Mouse (Mus musculus) heart, embryonic 14.5 days (tissue): ENCODE measurements at regions not wholly inside any gene's neighbourhood (a gene's known extent, or its start where the extent isn't known, plus 50 kb on each side); places are given as distances from the start of the nearest gene placed in this dataset.
"Not testable (repeated sequence)": the region's sequence is repeated elsewhere in the genome, so short reads cannot be mapped to it uniquely, and the experiment has no call there.

ENCODE experiments used
- ATAC-seq: fragments of 200-750 bp; cut with Nextera tagmentation; 2 replicates; pipeline ENCODE4 v1.8.0; 2017; ENCODE audit warnings: low read depth, moderate TSS enrichment; ENCODE audit not compliant: insufficient number of reproducible peaks, insufficient read depth, low FRiP score
- H3K27ac ChIP-seq, 2 experiments: fragments of 200-500 bp in 1 of 2; fragments of 300-500 bp in 1 of 2; sonication (generic) in 1 of 2; replicated peaks in 1 of 2; 2 replicates each; pipeline ENCODE4 v1.5.1; 2012 to 2014; ENCODE audit warnings: low read depth in 2 of 2, low read length in 2 of 2, control low read depth in 1 of 2, mild to moderate bottlenecking in 1 of 2, mixed read lengths in 1 of 2; ENCODE audit not compliant: control insufficient read depth in 1 of 2, insufficient read depth in 1 of 2
- H3K27me3 ChIP-seq: fragments of 300-500 bp; sonication (generic); 2 replicates; pipeline ENCODE4 v1.6.1; 2014; ENCODE audit warnings: mild to moderate bottlenecking, low read length, control low read depth; ENCODE audit not compliant: control insufficient read depth, insufficient read depth
- H3K36me3 ChIP-seq: fragments of 300-500 bp; sonication (generic); 2 replicates; pipeline ENCODE4 v1.6.1; 2014; ENCODE audit warnings: mild to moderate bottlenecking, control low read depth, low read length, mixed read lengths; ENCODE audit not compliant: control insufficient read depth, insufficient read depth
- H3K4me1 ChIP-seq, 2 experiments: fragments of 200-500 bp in 1 of 2; fragments of 300-500 bp in 1 of 2; sonication (generic) in 1 of 2; 2 replicates each; pipeline ENCODE4 v1.6.1; 2012 to 2014; ENCODE audit warnings: low read length in 2 of 2, control low read depth in 1 of 2, mixed read lengths in 1 of 2; ENCODE audit not compliant: control insufficient read depth in 2 of 2, insufficient read depth in 2 of 2
- H3K4me2 ChIP-seq: fragments of 300-500 bp; sonication (generic); 2 replicates; pipeline ENCODE4 v1.6.1; 2014; ENCODE audit warnings: mild to moderate bottlenecking, low read length
- H3K4me3 ChIP-seq, 2 experiments: fragments of 200-500 bp in 1 of 2; fragments of 300-500 bp in 1 of 2; sonication (generic) in 1 of 2; 2 replicates each; pipeline ENCODE4 v1.5.1; 2012 to 2014; ENCODE audit warnings: low read length in 2 of 2, mild to moderate bottlenecking in 2 of 2, control low read depth in 1 of 2, low read depth in 1 of 2, moderate library complexity in 1 of 2; ENCODE audit not compliant: control insufficient read depth in 1 of 2, insufficient read depth in 1 of 2
- H3K9ac ChIP-seq: fragments of 300-500 bp; sonication (generic); 2 replicates; pipeline ENCODE4 v1.6.1; 2014; ENCODE audit warnings: mild to moderate bottlenecking, low read length
- H3K9me3 ChIP-seq: fragments of 300-500 bp; sonication (generic); 2 replicates; pipeline ENCODE4 v1.6.1; 2016; ENCODE audit warnings: low read length, control low read depth; ENCODE audit not compliant: control insufficient read depth
- WGBS: fragments of 180-500 bp; shearing (Covaris S2); extraction: QIAGEN DNeasy Blood & Tissue Kit; methylation state at CpG from one replicate; pipeline ENCODE4 v1.1.7; 2014; 5-methylcytosine and 5-hydroxymethylcytosine counted together

DNA sequence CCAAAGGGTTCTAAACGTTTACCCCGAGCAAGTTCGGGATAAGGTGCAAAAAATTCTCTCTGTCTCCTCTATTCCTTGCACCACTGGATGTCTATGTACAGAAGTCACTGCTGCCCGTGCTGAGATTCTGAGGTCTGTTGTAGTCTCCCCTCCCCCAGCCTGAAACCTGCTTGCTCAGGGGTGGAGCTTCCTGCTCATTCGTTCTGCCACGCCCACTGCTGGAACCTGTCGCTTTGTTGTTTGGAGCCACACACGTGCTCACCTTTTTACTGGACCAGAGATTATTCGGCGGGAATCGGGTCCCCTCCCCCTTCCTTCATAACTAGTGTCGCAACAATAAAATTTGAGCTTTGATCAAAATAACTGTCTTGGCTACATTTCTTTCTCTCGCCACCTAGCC is 289.7 kb upstream of the Irx1 start:
- H3K36me3 ChIP-seq, H3K4me2 ChIP-seq, H3K9ac ChIP-seq, H3K4me3 ChIP-seq, H3K9me3 ChIP-seq, H3K27ac ChIP-seq, H3K4me1 ChIP-seq, ATAC-seq, H3K27me3 ChIP-seq: not testable (repeated sequence)
- 49% methylated on average over 13 of the region's 13 CpGs for WGBS

- H3K4me1 ChIP-seq = no peaks in the 10 kb centered on the region
- no peaks in the 10 kb centered on the region for H3K36me3 ChIP-seq
- no peaks in the 10 kb centered on the region for H3K27me3 ChIP-seq
- no peak for ATAC-seq
- H3K9ac ChIP-seq = no peak overlapping the region
- H3K4me3 ChIP-seq = no peak overlapping the region
- H3K27ac ChIP-seq = no peak overlapping the region
- H3K9me3 ChIP-seq = no peaks in the 10 kb centered on the region
- WGBS = 76% methylated on average over 2 of the region's 2 CpGs
- no peak overlapping the region for H3K4me2 ChIP-seq
Measured at GRCm38 (mm10) chr13:72258794-72259193, 295.3 kb upstream of the Irx1 start.

DNA sequence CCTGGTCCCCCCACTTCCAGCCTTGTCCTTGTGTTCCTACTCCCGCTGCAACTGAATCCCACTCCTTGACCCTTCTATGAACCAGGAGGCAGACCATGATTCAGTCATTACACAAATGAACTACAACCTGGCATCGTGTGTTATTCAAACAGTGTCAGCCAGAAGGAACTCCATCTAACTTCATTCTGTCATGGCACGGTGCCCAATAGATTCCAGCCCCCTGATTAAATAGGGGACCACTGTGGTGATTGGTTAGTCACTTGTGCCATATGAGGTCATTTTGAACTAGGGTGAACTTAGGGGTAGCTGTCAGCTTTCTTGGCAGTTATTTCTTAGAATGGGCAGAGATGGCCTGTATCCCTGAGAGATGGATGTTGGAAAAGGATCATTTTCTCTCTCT is 300.9 kb upstream of the Irx1 start:
- ATAC-seq = no peak
- no peak overlapping the region for H3K4me3 ChIP-seq
- H3K9ac ChIP-seq = no peak overlapping the region
- no peak overlapping the region for H3K4me2 ChIP-seq
- H3K36me3 ChIP-seq = no peaks in the 10 kb centered on the region
- no peaks in the 10 kb centered on the region for H3K9me3 ChIP-seq
- 72% methylated on average over 3 of the region's 3 CpGs for WGBS
- no peaks in the 10 kb centered on the region for H3K4me1 ChIP-seq
- H3K27ac ChIP-seq = no peak overlapping the region
- H3K27me3 ChIP-seq = no peaks in the 10 kb centered on the region

DNA sequence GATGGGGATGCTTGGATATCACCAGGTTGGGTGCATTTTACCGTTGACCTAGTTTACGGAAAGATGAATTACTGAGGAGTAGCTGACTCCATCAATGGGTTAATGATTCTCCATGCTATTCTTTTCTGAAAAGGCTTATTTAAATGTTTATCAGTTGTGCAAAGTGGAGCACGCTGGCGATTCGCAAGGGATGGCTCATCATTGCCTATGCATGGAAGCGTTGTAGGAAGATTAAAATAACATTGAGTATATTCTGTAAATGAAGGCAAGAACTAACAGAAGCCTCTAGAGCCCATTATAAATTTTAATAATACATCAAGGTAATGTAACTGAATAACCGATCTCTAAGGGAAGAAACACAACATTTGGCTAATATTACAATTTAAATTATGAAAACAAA is 301.6 kb upstream of the Irx1 start:
- Histone ChIP-seq H3K4me1 (no peaks in the 10 kb centered on the region), H3K4me3 (no peak overlapping the region), H3K9ac (no peak overlapping the region), H3K27ac (no peak overlapping the region), H3K4me2 (no peak overlapping the region), H3K27me3 (no peaks in the 10 kb centered on the region), H3K9me3 (no peaks in the 10 kb centered on the region), H3K36me3 (no peaks in the 10 kb centered on the region)
- WGBS = 90% methylated on average over 7 of the region's 7 CpGs
- ATAC-seq = no peak

DNA sequence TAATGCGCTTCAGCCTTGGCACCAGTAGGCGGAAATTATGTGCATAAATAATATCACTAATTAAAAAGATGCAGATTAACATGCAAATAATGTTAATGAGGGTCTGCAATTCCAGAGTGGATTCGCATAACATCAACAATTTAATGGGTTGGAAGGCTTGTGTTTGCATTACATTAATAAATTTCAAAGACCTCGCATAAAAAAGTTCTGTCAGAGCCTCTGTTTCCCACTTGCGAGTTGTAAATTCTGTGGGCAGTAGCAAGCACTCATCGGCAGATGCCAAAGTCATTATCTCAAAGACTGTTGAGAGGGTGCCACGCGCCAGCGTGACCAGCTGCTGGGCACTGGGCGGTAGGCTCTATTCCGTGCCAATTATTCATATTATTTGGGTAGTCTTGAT is 302.1 kb upstream of the Irx1 start:
- no peak for ATAC-seq
- Histone ChIP-seq H3K4me2 (no peak overlapping the region), H3K4me3 (no peak overlapping the region), H3K36me3 (no peaks in the 10 kb centered on the region), H3K27ac (no peak overlapping the region), H3K9ac (no peak overlapping the region), H3K9me3 (no peaks in the 10 kb centered on the region), H3K27me3 (no peaks in the 10 kb centered on the region), H3K4me1 (no peaks in the 10 kb centered on the region)
- WGBS = 85% methylated on average over 11 of the region's 11 CpGs

DNA sequence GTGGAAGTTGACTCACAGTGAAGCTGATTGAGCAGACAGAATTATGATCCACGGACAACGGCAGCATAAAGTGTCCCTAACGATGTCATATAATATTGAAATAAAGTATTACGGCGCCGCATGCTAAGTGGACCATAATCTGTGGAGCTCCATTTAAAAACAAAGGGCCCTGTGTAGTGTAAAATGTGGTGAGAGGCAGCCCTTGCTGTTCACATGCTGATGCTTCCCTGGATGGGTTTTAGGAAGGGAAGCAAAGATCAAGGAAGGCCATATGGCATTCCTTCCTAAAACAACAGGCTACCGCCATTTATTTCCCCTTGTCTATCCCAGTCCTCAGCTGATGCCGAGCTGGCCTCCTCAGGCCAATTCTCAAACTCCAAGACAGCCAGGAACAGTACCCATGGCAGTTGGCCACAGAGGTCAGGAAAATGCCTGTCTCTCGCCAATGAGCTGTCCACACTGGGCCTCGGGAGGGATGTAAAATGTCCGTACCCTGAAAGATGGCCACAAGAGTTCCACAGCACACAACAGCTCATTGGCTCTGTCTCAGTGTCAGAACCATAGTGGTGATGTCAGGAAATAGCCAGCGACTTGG is 302.7 kb upstream of the Irx1 start:
- Histone ChIP-seq H3K27ac (no peak overlapping the region), H3K4me2 (no peak overlapping the region), H3K27me3 (no peaks in the 10 kb centered on the region), H3K9me3 (no peaks in the 10 kb centered on the region), H3K36me3 (no peaks in the 10 kb centered on the region), H3K4me1 (no peaks in the 10 kb centered on the region), H3K9ac (no peak overlapping the region), H3K4me3 (no peak overlapping the region)
- ATAC-seq = no peak
- WGBS = 79% methylated on average over 12 of the region's 12 CpGs

DNA sequence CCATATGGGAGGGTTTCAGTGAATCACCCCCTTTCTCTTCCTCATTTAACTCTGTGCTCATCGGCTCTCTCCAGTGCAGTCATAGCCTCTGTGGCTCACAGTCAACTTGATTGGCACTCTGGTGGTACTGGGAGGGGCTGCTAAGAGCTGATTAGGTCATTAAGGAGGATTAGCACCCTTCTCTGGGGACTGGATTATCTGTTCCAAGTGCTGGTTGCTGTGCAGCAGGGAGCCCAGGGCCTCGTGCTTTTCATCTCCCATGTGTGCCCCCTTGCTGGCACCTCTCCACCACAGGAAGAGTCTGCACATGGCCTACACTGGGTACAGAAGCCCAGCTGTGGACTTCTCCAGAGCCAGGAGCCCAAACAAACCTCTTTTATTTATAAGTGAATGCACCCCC is 316.8 kb upstream of the Irx1 start:
- Histone ChIP-seq H3K4me1 (no peaks in the 10 kb centered on the region), H3K9me3 (no peaks in the 10 kb centered on the region), H3K36me3 (no peaks in the 10 kb centered on the region), H3K27me3 (no peaks in the 10 kb centered on the region), H3K27ac (no peak overlapping the region), H3K4me2 (no peak overlapping the region), H3K4me3 (no peak overlapping the region), H3K9ac (no peak overlapping the region)
- WGBS = 36% methylated on average over 2 of the region's 2 CpGs
- no peak for ATAC-seq

GRCm38 (mm10) chr13:72280871-72281270 is 317.3 kb upstream of the Irx1 start:
- H3K4me2 ChIP-seq = no peak overlapping the region

More at GRCm38 (mm10) chr13:72280871-72281270, 317.3 kb upstream of the Irx1 start:
- Histone ChIP-seq H3K9ac (no peak overlapping the region), H3K9me3 (no peaks in the 10 kb centered on the region), H3K4me3 (no peak overlapping the region), H3K27ac (no peak overlapping the region), H3K4me1 (no peaks in the 10 kb centered on the region), H3K36me3 (no peaks in the 10 kb centered on the region), H3K27me3 (no peaks in the 10 kb centered on the region)
- 89% methylated on average over 5 of the region's 5 CpGs for WGBS
- no peak for ATAC-seq
